Mouse (Mus musculus) midbrain, embryonic 14.5 days (tissue): Measurements from ENCODE around the gene Zfp637. TPM values are rescaled to one million over a fixed set of nuclear protein-coding genes. Genes with fewer than 3 reads are reported as not detected.
"Not testable (repeated sequence)": the region's sequence is repeated elsewhere in the genome, so short reads cannot be mapped to it uniquely, and the experiment has no call there.

ENCODE experiments used
- ATAC-seq: fragments of 200-750 bp; cut with Nextera tagmentation; 2 replicates; pipeline ENCODE4 v1.8.0; 2017; ENCODE audit warnings: moderate number of reproducible peaks, moderate library complexity; ENCODE audit not compliant: low FRiP score, low TSS enrichment
- DNase-seq: peaks from one replicate; pipeline ENCODE4 v3.0.0-alpha.2; 2015
- H3K27ac ChIP-seq: fragments of 300-500 bp; sonication (generic); replicated peaks from 2 replicates; pipeline ENCODE4 v1.5.1; 2014; ENCODE audit warnings: mild to moderate bottlenecking, low read depth, low read length, moderate library complexity
- H3K27me3 ChIP-seq: fragments of 300-500 bp; sonication (generic); 2 replicates; pipeline ENCODE4 v1.6.1; 2014; ENCODE audit warnings: low read length, control low read depth, mixed read lengths; ENCODE audit not compliant: control insufficient read depth, insufficient read depth
- H3K36me3 ChIP-seq: fragments of 300-500 bp; sonication (generic); 2 replicates; pipeline ENCODE4 v1.6.1; 2014; ENCODE audit warnings: low read length, control low read depth; ENCODE audit not compliant: control insufficient read depth, insufficient read depth
- H3K4me1 ChIP-seq: fragments of 300-500 bp; sonication (generic); 2 replicates; pipeline ENCODE4 v1.6.1; 2014; ENCODE audit warnings: mild to moderate bottlenecking, antibody characterized with exemption, low read length, control low read depth; ENCODE audit not compliant: control insufficient read depth, insufficient read depth
- H3K4me2 ChIP-seq: fragments of 300-500 bp; sonication (generic); 2 replicates; pipeline ENCODE4 v1.6.1; 2014; ENCODE audit warnings: mild to moderate bottlenecking, low read length, moderate library complexity
- H3K4me3 ChIP-seq: fragments of 300-500 bp; sonication (generic); replicated peaks from 2 replicates; pipeline ENCODE4 v1.5.1; 2014; ENCODE audit warnings: low read depth, low read length
- H3K9ac ChIP-seq: fragments of 300-500 bp; sonication (generic); replicated peaks from 2 replicates; pipeline ENCODE4 v1.6.1; 2014; ENCODE audit warnings: mild to moderate bottlenecking, low read length, moderate library complexity
- H3K9me3 ChIP-seq: fragments of 300-500 bp; sonication (generic); 2 replicates; pipeline ENCODE4 v1.6.1; 2016; ENCODE audit warnings: low read length, control low read depth, mixed read lengths; ENCODE audit not compliant: control insufficient read depth
- WGBS: fragments of 180-500 bp; shearing (Covaris S2); extraction: QIAGEN DNeasy Blood & Tissue Kit; methylation state at CpG from one replicate; pipeline ENCODE4 v1.1.7; 2014; 5-methylcytosine and 5-hydroxymethylcytosine counted together
- polyA plus RNA-seq: library from polyadenylated mRNA; unstranded; fragments of >200 nt; fragmentation: Nextera tagmentation; extraction: Ambion mirVana; gene quantifications from 2 replicates; pipeline ENCODE4 v1.2.1, GENCODE M21; 2014

Zfp637 gene
- polyA plus RNA-seq, 1 experiment from 2014 or later, result 152 TPM

DNA sequence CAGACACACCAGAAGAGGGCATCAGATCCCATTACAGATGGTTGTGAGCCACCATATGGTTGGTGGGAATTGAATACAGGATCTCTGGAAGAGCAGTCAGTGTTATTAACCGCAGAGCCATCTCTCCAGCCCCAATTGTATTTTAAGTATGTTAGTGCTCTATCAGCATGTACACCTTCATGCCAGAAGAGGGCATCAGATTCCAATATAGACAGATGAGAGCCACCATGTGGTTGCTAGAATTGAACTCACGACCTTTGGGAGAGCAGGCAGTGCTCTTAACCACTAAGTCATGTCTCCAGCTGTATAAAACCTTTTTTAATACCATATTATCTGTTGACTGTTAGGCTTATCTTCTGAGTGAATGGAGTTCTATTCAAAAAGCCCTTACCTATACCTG, 10.8 kb downstream of the Zfp637 start:
- WGBS, result 68% methylated on average over 2 of the region's 2 CpGs
- DNase-seq (no peak), ATAC-seq (no peak)
- H3K27ac ChIP-seq, result no peak overlapping the region
- H3K4me3 ChIP-seq, result no peak overlapping the region
- no peaks in the 10 kb centered on the region for H3K27me3 ChIP-seq
- peaks cover 26% of the 10 kb centered on the region for H3K36me3 ChIP-seq
- no peak overlapping the region for H3K4me2 ChIP-seq
- H3K9ac ChIP-seq, result no peak overlapping the region
- H3K9me3 ChIP-seq, result no peaks in the 10 kb centered on the region
- H3K4me1 ChIP-seq, result no peaks in the 10 kb centered on the region

DNA sequence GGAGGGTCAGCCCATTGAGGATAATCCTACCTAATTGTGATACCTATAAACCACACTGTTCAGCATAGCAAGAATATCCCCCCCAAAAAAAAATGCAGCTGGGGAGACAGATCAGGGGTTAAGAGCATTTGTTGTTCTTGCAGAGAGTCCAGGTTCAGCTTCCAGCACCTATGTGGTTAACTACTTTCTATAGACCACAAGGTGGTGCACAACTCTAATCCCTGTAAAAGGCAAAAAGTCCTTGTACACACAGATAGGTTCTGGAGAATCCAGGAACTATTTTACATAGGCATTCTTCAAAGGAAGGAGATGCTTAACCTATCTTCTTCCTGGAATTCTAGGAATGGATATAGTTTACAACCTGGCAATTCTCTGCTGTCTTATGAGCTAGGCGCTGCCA, 17.0 kb downstream of the Zfp637 start:
- Histone ChIP-seq H3K36me3 (no peaks in the 10 kb centered on the region), H3K9me3 (no peaks in the 10 kb centered on the region), H3K27ac (no peak overlapping the region), H3K27me3 (no peaks in the 10 kb centered on the region), H3K4me3 (no peak overlapping the region), H3K4me2 (no peak overlapping the region), H3K9ac (no peak overlapping the region), H3K4me1 (no peaks in the 10 kb centered on the region)
- 91% methylated on average over 1 of the region's 1 CpGs for WGBS
- ATAC-seq, result no peak
- DNase-seq, result peak; percentile 21

- DNase-seq (no peak), ATAC-seq (no peak)
- Histone ChIP-seq H3K4me1 (peaks cover 7% of the 10 kb centered on the region), H3K27me3 (no peaks in the 10 kb centered on the region), H3K27ac (no peak within 1 kb of the TSS), H3K9ac (peak within 1 kb of the TSS; percentile 84), H3K9me3 (no peaks in the 10 kb centered on the region), H3K36me3 (no peaks in the 10 kb centered on the region), H3K4me2 (peak within 1 kb of the TSS; percentile 93), H3K4me3 (peak within 1 kb of the TSS; percentile 80)
- 73% methylated on average over 6 of the region's 6 CpGs for WGBS
Measured at GRCm38 (mm10) chr6:117861848-117862247, 20.9 kb downstream of the Zfp637 start, which contains the start of gene Zfp239. Gene Zfp239, plus strand, starts transcription at chr6:117862100.

- WGBS, result 78% methylated on average over 8 of the region's 8 CpGs
- ATAC-seq, result no peak; the same call in 1 of the 2 replicates
- Histone ChIP-seq H3K27ac (no peak overlapping the region), H3K4me1 (peaks cover 7% of the 10 kb centered on the region), H3K4me2 (peak overlapping the region; percentile 93), H3K4me3 (peak overlapping the region; percentile 80; the same call in 1 of the 2 replicates), H3K36me3 (no peaks in the 10 kb centered on the region), H3K27me3 (no peaks in the 10 kb centered on the region), H3K9ac (no peak overlapping the region; the same call in 1 of the 2 replicates), H3K9me3 (no peaks in the 10 kb centered on the region)
- no peak for DNase-seq
Measured at GRCm38 (mm10) chr6:117862465-117862864, 21.5 kb downstream of the Zfp637 start.

GRCm38 (mm10) chr6:117862899-117863620, 22.1 kb downstream of the Zfp637 start:
- H3K9ac ChIP-seq, result peak overlapping the region; percentile 84
- no peak overlapping the region for H3K27ac ChIP-seq
- H3K4me3 ChIP-seq, result peak overlapping the region; percentile 80
- no peaks in the 10 kb centered on the region for H3K27me3 ChIP-seq
- DNase-seq (peak; percentile 89), ATAC-seq (peak; percentile 90)
- no peaks in the 10 kb centered on the region for H3K36me3 ChIP-seq
- WGBS, result 4% methylated on average over 26 of the region's 26 CpGs
- H3K4me2 ChIP-seq, result peak overlapping the region; percentile 93
- H3K9me3 ChIP-seq, result no peaks in the 10 kb centered on the region
- peaks cover 7% of the 10 kb centered on the region for H3K4me1 ChIP-seq

DNA sequence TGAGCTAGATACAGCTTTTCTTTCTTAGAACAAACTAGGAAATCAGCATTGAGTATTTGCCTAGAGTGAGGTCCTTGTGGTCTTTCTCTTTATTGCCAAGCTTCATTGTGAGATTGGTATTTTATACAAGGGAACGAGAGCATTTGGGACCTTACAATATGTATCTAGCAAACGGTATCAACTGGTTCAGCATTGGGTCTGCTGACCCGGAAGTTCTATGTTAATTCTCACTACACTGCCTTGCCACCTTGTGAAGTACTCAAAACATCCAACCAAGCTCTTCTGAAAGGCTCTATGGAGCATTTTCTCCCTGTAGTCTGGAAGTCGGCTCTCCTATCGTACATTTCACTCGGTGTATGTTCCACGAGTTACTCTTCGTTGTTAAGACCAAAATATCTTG, 22.8 kb downstream of the Zfp637 start:
- Histone ChIP-seq H3K36me3 (no peaks in the 10 kb centered on the region), H3K9me3 (no peaks in the 10 kb centered on the region), H3K4me3 (peak overlapping the region; percentile 80), H3K4me2 (peak overlapping the region; percentile 93), H3K4me1 (peaks cover 7% of the 10 kb centered on the region), H3K27me3 (no peaks in the 10 kb centered on the region), H3K27ac (no peak overlapping the region), H3K9ac (no peak overlapping the region)
- ATAC-seq, result no peak
- DNase-seq, result no peak
- WGBS, result 96% methylated on average over 8 of the region's 8 CpGs

DNA sequence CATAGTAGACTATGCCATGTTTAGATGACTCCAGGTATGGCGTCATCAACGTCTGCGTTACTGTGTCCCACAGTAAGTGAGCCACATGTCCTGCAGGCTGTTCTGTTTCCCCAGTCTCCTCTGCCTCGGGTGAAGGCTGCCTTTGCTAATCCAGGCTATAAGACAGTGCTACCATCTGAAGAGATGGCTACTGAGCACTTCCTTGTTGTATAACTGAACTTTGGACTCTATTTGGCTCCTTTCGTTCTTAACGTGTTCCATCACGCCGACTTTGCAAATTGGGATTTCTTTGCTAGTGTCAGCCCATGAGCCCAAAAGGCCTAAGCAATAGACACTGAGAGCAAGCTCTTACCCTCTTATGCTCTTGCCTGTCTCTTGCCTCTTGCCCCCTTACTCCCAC, 27.2 kb downstream of the Zfp637 start:
- no peak overlapping the region for H3K27ac ChIP-seq
- no peak overlapping the region for H3K4me2 ChIP-seq
- no peaks in the 10 kb centered on the region for H3K9me3 ChIP-seq
- H3K9ac ChIP-seq, result no peak overlapping the region
- peaks cover 15% of the 10 kb centered on the region; the same call in 1 of the 2 replicates for H3K36me3 ChIP-seq
- ATAC-seq (no peak), DNase-seq (no peak)
- 93% methylated on average over 8 of the region's 8 CpGs for WGBS
- no peaks in the 10 kb centered on the region for H3K27me3 ChIP-seq
- H3K4me3 ChIP-seq, result no peak overlapping the region
- H3K4me1 ChIP-seq, result peaks cover 7% of the 10 kb centered on the region

- ATAC-seq (no peak), DNase-seq (no peak)
- Histone ChIP-seq H3K4me2 (no peak overlapping the region), H3K27ac (no peak overlapping the region), H3K9me3 (no peaks in the 10 kb centered on the region), H3K36me3 (peaks cover 15% of the 10 kb centered on the region; the same call in 1 of the 2 replicates), H3K27me3 (no peaks in the 10 kb centered on the region), H3K9ac (no peak overlapping the region), H3K4me3 (no peak overlapping the region), H3K4me1 (no peaks in the 10 kb centered on the region)
- WGBS, result 82% methylated on average over 14 of the region's 14 CpGs
Measured at GRCm38 (mm10) chr6:117871034-117871433, 30.1 kb downstream of the Zfp637 start.

- not testable (repeated sequence) for H3K27me3 ChIP-seq, H3K27ac ChIP-seq, H3K4me2 ChIP-seq, H3K4me3 ChIP-seq, ATAC-seq, H3K9ac ChIP-seq, H3K9me3 ChIP-seq, DNase-seq, H3K4me1 ChIP-seq
- H3K36me3 ChIP-seq, result peaks cover 15% of the 10 kb centered on the region; the same call in 1 of the 2 replicates
- 93% methylated on average over 7 of the region's 7 CpGs for WGBS
Measured at GRCm38 (mm10) chr6:117873450-117873849, 32.5 kb downstream of the Zfp637 start.
